Mouse (Mus musculus): ENCODE results near the gene Meaf6. TPM values are rescaled to one million over a fixed set of nuclear protein-coding genes. Genes with fewer than 3 reads are reported as not detected.

Gene Meaf6
- polyA plus RNA-seq (2012): 72.3 and 115 TPM in 2 replicates

- TF ChIP-seq GATA1 (IDR thresholded peaks at IDR 0.05; ENCODE audit: low read length): no peak
Observed at GRCm38 (mm10) chr4:125084403-125085345, at the start of gene Meaf6. Gene Meaf6, plus strand, starts transcription at chr4:125085134.

GRCm38 (mm10) chr4:125044454-125044853 is 40.5 kb upstream of the Meaf6 start:
- TF ChIP-seq GATA1 (IDR thresholded peaks at IDR 0.05; ENCODE audit: low read length): no peak

- no peak for TF ChIP-seq GATA1 (IDR thresholded peaks at IDR 0.05; ENCODE audit: low read length)
Observed at GRCm38 (mm10) chr4:125055385-125055784, 29.5 kb upstream of the Meaf6 start.

- no peak for TF ChIP-seq GATA1 (IDR thresholded peaks at IDR 0.05; ENCODE audit: low read length)
Observed at GRCm38 (mm10) chr4:125056476-125056875, 28.5 kb upstream of the Meaf6 start.

- no peak for TF ChIP-seq GATA1 (IDR thresholded peaks at IDR 0.05; ENCODE audit: low read length)
Observed at GRCm38 (mm10) chr4:125057273-125057672, 27.7 kb upstream of the Meaf6 start.

- TF ChIP-seq GATA1 (IDR thresholded peaks at IDR 0.05; ENCODE audit: low read length): no peak
Observed at GRCm38 (mm10) chr4:125058033-125058432, 26.9 kb upstream of the Meaf6 start.

- no peak for TF ChIP-seq GATA1 (IDR thresholded peaks at IDR 0.05; ENCODE audit: low read length)
Observed at GRCm38 (mm10) chr4:125059025-125059424, 25.9 kb upstream of the Meaf6 start.

GRCm38 (mm10) chr4:125063829-125064228 is 21.1 kb upstream of the Meaf6 start:
- no peak for TF ChIP-seq GATA1 (IDR thresholded peaks at IDR 0.05; ENCODE audit: low read length)

- no peak for TF ChIP-seq GATA1 (IDR thresholded peaks at IDR 0.05; ENCODE audit: low read length)
Observed at GRCm38 (mm10) chr4:125065517-125066307, 19.2 kb upstream of the Meaf6 start, which contains the start of gene Dnali1. Gene Dnali1, minus strand, starts transcription at chr4:125065703.

- no peak for TF ChIP-seq GATA1 (IDR thresholded peaks at IDR 0.05; ENCODE audit: low read length)
Observed at GRCm38 (mm10) chr4:125066490-125067370, 18.2 kb upstream of the Meaf6 start, which contains the start of gene Snip1. Gene Snip1, plus strand, starts transcription at chr4:125066672.

- no peak for TF ChIP-seq GATA1 (IDR thresholded peaks at IDR 0.05; ENCODE audit: low read length)
Observed at GRCm38 (mm10) chr4:125077700-125078099, 7.2 kb upstream of the Meaf6 start.

- no peak for TF ChIP-seq GATA1 (IDR thresholded peaks at IDR 0.05; ENCODE audit: low read length)
Observed at GRCm38 (mm10) chr4:125078698-125079097, 6.2 kb upstream of the Meaf6 start.

- TF ChIP-seq GATA1 (IDR thresholded peaks at IDR 0.05; ENCODE audit: low read length): no peak
Observed at GRCm38 (mm10) chr4:125085346-125085841, 460 bp downstream of the Meaf6 start.

- no peak for TF ChIP-seq GATA1 (IDR thresholded peaks at IDR 0.05; ENCODE audit: low read length)
Observed at GRCm38 (mm10) chr4:125093031-125093430, 8.1 kb downstream of the Meaf6 start.

GRCm38 (mm10) chr4:125096066-125096465 is 11.1 kb downstream of the Meaf6 start:
- TF ChIP-seq GATA1 (IDR thresholded peaks at IDR 0.05; ENCODE audit: low read length): no peak

All from G1E-ER4 (cell line).